Mouse (Mus musculus): ENCODE results near the gene Gm3286. TPM values are rescaled to one million over a fixed set of nuclear protein-coding genes. Genes with fewer than 3 reads are reported as not detected.

Gm3286 gene
- polyA plus RNA-seq (2014; fragmentation: Illumina TruSeq; extraction: RNeasy Lipid Tissue Mini Kit (QIAGEN cat#74804); ENCODE audit: low read depth, low replicate concordance): not detected

GRCm38 (mm10) chr5:95510458-95510857 is at the start of gene Gm3286:
Gm3286 (plus strand) TSS chr5:95510758.

Other genes with a start within 250 kb of the Gm3286 start
- gene Gm10424, start 238.0 kb upstream of the Gm3286 start, polyA plus RNA-seq (2014; fragmentation: Illumina TruSeq; extraction: RNeasy Lipid Tissue Mini Kit (QIAGEN cat#74804); ENCODE audit: low read depth, low replicate concordance): not detected
- not detected for gene Gm3259, start 204.8 kb upstream of the Gm3286 start, polyA plus RNA-seq (2014; fragmentation: Illumina TruSeq; extraction: RNeasy Lipid Tissue Mini Kit (QIAGEN cat#74804); ENCODE audit: low read depth, low replicate concordance)
- gene D5Ertd577e, start 54.0 kb upstream of the Gm3286 start, polyA plus RNA-seq (2014; fragmentation: Illumina TruSeq; extraction: RNeasy Lipid Tissue Mini Kit (QIAGEN cat#74804); ENCODE audit: low read depth, low replicate concordance): not detected
- gene Gm7971, start 84.1 kb downstream of the Gm3286 start, polyA plus RNA-seq (2014; fragmentation: Illumina TruSeq; extraction: RNeasy Lipid Tissue Mini Kit (QIAGEN cat#74804); ENCODE audit: low read depth, low replicate concordance): not detected
- not detected for gene Gm7978, start 225.4 kb downstream of the Gm3286 start, polyA plus RNA-seq (2014; fragmentation: Illumina TruSeq; extraction: RNeasy Lipid Tissue Mini Kit (QIAGEN cat#74804); ENCODE audit: low read depth, low replicate concordance)
- not detected for gene Gm7982, start 231.3 kb downstream of the Gm3286 start, polyA plus RNA-seq (2014; fragmentation: Illumina TruSeq; extraction: RNeasy Lipid Tissue Mini Kit (QIAGEN cat#74804); ENCODE audit: low read depth, low replicate concordance)